Mouse (Mus musculus) activated CD4-positive, CD25-positive, alpha-beta regulatory T cell, adult 4 months (primary cell): ENCODE results near the gene Gm10799. TPM values are rescaled to one million over a fixed set of nuclear protein-coding genes. Genes with fewer than 3 reads are reported as not detected.
"Not testable (repeated sequence)": the region's sequence is repeated elsewhere in the genome, so short reads cannot be mapped to it uniquely, and the experiment has no call there.

Experiments
- ATAC-seq: one replicate; pipeline ENCODE4 v1.8.0; 2017
- polyA plus RNA-seq, 2 experiments: library from polyadenylated mRNA; unstranded; fragments of 100-300 nt; shearing (Covaris generic); gene quantifications; one replicate each; pipeline ENCODE4 v1.2.1; 2017

The Gm10799 gene
- not detected for polyA plus RNA-seq

GRCm38 (mm10) chr2:104068450-104068849, at the start of gene Gm10799:
TSS of gene Gm10799 (minus strand) at chr2:104068550.
- ATAC-seq: not testable (repeated sequence)

DNA sequence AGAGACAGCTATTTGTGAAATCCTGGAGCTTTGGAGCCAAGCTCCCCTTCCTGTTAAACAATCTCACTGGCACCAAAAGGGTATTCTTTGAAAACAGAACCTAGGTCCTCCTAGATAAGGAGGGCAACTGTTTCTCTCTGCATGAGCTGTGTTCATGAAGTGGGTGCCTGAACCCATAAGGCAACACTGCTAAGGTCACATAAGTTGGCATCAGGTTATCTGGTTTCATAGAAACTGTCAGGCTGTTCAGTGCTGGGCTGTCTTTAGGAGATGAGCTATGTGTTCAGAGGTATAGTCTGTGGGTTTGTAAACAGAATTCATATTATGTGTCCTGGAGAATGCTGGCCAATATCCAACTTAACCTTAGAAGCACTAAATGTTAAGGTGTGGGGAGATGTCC, 48.8 kb upstream of the Gm10799 start:
- ATAC-seq: not testable (repeated sequence)

DNA sequence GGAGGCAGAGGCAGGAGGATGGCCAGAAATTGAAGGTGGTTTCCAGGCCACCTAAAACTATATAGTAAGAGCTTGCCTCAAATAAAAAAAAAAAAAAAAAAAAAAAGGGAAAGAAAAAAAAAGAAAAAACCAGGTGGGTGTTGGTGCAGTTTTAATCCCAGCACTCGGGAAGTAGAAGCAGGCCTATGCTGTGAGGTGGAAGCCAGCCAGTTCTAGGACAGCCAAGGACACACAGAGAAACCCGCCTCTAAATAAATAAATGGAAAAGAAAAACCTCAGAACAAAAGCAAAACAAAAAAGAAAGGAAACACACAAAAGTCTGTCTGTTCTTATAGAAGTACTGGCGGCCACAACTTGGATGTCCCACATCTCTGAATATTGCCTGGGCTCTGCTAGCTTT, 46.5 kb upstream of the Gm10799 start:
- ATAC-seq: no peak

- ATAC-seq: not testable (repeated sequence)
Measured at GRCm38 (mm10) chr2:104113563-104113962, 45.2 kb upstream of the Gm10799 start.

DNA sequence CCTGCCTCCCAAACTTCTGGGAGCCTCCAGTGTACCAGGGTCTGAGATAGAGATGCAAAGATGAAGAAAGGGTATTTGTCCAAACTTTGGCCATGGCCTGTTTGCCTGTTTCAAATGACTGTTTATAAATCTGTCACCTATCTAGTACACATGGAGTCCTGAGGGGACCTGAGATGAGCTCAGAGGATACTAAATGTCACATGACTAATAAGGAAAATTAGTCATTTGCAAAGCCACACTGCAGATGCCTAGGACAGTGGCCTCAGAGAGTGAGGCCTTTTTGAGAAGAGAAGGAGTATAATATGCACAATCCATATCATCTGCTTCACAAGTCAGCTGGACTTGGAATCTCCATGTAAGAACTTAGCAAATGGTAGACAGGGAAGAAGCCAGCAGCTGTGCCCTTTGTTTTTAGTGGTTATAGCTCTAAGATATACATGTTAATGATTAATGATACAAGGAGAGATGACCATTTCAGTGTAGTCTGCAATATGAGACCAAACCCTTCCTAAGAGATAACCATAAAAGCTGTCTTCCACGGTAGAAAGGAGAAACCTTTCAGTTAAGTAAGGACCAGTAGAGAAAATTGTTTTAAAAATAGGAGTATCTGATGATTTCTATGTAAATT, 42.9 kb upstream of the Gm10799 start:
- ATAC-seq: not testable (repeated sequence)

- no peak for ATAC-seq
Measured at GRCm38 (mm10) chr2:104110031-104110430, 41.7 kb upstream of the Gm10799 start.

DNA sequence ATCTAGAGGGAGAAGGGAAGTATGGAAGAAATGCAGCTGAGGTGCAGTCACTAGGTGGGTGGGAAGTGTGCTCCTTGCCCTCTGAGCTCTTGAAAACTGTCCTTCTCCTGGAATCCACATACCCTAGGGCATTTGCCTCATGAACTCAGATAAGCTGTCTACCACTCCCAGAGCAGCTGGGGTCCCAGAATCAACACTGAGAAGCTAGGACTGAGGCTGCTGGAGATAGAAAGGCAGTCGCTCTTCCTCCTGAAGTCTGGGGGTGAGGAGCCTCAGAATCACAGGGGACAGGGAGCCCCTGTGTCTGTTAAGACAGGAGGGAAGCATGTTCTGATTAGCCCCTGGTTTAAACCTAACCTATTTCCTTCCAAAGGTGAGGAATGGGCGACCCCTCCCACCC, 41.2 kb upstream of the Gm10799 start:
- ATAC-seq: no peak

DNA sequence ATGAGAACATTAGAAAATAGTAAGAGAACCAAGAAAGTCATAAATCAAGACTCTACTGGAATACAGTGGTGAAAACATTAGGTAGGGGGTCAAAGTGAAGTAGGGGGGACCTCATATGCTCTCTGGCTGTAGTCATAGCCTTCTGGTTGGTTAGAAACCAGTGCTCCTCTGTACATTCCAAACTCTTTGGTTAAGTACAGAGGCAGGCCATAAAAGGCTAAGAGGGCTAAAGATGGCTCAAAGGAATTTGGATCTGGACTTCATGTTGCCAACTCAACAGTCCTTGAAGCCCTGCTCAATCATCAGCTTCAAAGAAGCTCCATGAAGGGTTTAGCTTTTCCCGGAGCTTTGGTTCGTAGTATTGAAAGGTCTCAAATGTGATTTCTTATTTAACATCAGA, 40.7 kb upstream of the Gm10799 start:
- ATAC-seq: not testable (repeated sequence)

DNA sequence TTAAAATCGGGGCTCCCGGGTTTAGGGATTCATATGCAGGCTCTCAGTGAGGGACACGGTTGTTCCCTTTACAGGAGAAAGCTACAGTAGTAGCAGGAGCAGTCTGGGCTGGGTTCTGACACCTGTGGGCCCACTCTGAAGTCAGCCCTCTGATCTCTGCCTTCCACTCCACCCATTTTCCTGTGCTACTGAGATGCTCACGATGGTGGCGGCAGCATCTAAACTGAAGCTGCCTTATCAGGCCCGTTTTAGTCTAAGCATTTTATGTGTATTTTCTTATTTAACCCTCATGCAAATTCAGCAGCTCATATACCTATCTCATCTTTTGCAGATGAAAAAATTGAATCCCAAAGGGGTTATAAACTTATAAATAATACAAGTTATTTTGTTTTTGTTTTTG, 36.5 kb upstream of the Gm10799 start:
- ATAC-seq: no peak

DNA sequence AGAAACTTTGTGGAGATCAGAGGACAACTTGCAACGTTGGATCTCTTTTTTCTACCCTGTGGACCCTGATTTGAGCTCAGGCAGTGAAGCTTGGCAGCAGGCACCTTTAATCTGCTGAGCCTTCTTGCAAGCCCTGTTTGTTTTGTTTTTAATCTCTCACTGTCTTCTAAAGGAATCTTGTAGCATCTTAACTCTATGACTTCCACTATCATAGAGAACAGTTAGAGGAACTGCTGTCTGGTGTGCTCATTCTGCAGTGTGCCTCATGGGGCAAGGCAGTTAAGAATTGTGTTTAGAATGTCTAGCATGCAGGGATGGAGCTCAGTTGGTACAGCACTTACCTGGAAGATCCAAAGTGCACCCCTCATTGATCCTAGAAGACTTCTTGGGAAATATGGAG, 31.6 kb upstream of the Gm10799 start:
- no peak for ATAC-seq

DNA sequence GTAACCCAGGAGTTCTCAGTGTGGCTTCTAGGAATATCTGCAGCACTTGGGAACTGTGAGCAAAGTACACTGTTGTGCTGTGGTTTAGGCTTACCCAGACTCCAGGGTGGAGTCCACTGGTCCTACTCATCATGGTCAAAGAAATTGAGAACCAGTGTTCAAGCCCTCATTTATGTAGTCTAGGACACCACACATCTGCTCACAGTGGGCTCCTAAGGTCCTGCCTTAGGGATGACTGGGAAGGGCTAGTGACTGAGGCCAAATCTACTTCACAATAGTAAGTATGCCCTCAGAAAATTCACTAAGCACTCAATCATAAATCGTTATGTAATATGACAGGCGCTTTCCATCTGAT, 30.9 kb upstream of the Gm10799 start:
- ATAC-seq: no peak

- no peak for ATAC-seq
Measured at GRCm38 (mm10) chr2:104098529-104099230, 30.3 kb upstream of the Gm10799 start.

DNA sequence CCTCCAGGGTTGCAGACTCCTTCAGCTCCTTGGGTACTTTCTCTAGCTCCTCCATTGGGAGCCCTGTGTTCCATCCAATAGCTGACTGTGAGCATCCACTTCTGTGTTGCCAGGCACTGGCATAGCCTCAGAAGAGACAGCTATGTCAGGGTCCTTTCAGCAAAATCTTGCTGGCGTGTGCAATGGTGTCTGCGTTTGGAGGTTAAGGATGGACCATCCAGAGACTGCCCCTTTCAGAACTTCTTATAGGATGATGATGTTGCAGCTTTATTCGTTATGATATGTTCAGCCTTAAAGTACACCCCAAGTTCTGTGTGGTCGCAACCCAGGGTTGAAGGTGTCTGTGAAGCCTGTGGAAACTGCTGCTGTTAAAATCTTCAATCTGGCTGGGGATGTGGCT, 29.0 kb upstream of the Gm10799 start:
- ATAC-seq: not testable (repeated sequence)

- not testable (repeated sequence) for ATAC-seq
Measured at GRCm38 (mm10) chr2:104096796-104097195, 28.4 kb upstream of the Gm10799 start.

- ATAC-seq: no peak
Measured at GRCm38 (mm10) chr2:104096256-104096655, 27.9 kb upstream of the Gm10799 start.

- no peak for ATAC-seq
Measured at GRCm38 (mm10) chr2:104095741-104096213, 27.4 kb upstream of the Gm10799 start, which contains the start of gene Cd59a. TSS of gene Cd59a (plus strand) at chr2:104095801.

DNA sequence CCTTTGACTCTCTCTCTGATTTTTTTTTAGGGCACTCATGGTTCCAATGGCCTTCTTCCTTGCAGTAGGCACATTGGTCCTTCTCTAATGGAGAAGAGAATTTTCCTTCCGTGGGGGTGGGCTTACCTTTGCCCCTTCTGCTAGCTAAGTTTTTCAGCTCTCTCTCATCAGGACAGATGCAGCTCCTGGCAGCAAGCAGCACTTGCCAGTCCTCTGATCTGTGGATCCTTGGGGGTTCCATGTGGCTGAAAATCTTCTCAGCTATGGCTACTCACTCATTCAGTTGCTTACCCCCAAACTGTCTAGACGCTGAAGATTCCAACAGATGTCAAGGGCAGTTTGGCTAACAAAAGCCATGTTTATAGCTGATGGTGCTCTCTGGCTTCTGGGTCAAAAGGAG, 25.0 kb upstream of the Gm10799 start:
- no peak for ATAC-seq

- ATAC-seq: not testable (repeated sequence)
Measured at GRCm38 (mm10) chr2:104087562-104087961, 19.2 kb upstream of the Gm10799 start.

DNA sequence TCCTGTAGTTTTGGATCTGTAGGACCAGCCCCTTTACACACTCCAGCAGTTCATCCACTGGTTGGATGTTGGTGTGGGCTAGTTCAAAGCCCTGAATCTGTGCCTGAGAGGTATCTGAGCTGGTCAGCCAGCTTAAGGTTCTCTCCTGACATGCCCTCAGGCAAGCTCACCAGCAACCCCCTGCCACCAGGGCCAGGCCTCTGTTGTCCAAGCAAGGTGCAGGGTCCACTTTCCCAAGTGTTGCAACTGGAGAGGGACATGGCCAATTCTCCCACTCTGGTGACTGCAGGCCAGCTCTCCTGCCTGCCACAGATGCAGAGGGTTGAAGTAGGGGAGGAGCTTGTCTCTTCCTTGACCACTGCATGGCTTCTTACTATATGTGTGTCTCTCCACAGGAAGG, 15.7 kb upstream of the Gm10799 start:
- not testable (repeated sequence) for ATAC-seq

GRCm38 (mm10) chr2:104082474-104082873, 14.1 kb upstream of the Gm10799 start:
- ATAC-seq: no peak

- not testable (repeated sequence) for ATAC-seq
Measured at GRCm38 (mm10) chr2:104081436-104082050, 13.2 kb upstream of the Gm10799 start.

DNA sequence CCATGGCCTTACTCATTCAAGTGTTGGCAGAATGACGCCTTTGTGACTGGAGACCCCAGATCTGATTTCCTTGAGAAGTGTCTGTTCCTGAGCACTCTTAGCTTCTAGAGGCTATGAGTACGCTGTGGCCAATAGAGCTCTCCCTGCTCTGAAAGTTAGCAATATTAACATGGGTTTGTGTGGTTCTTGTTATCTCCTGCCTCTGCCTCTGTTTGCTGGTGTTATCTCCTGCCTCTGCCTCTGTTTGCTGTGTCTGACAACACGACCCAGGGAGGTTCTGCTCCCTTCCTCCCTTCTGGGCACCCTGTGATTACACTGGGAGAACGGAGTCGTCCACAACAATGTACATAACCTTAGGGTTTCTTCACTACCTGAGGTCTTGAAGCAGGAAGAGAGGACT, 9.9 kb upstream of the Gm10799 start:
- ATAC-seq: not testable (repeated sequence)

GRCm38 (mm10) chr2:104069704-104070185, 1.4 kb upstream of the Gm10799 start, which contains the start of gene Cd59b:
TSS of gene Cd59b (plus strand) at chr2:104069849.
- peak; percentile 78 for ATAC-seq
